Mouse (Mus musculus): ENCODE data around the gene Tgoln1. TPM values are rescaled to one million over a fixed set of nuclear protein-coding genes. Genes with fewer than 3 reads are reported as not detected.

The Tgoln1 gene
- polyA plus RNA-seq, 1 experiment from 2014 or later, result 136 TPM

GRCm38 (mm10) chr6:72647383-72647820 is 30.6 kb upstream of the Tgoln1 start:
- peak; percentile 96 for TF ChIP-seq CTCF (IDR thresholded peaks at IDR 0.05; ENCODE audit: low read depth)
- WGBS, result 52% methylated on average over 10 of the region's 10 CpGs

GRCm38 (mm10) chr6:72645364-72645763 is 28.6 kb upstream of the Tgoln1 start:
- ATAC-seq, result no peak
- Histone ChIP-seq H3K4me1 (replicated peaks; ENCODE audit: control insufficient read depth, insufficient read depth, low read length) (no peaks in the 10 kb centered on the region), H3K4me3 (ENCODE audit: low read depth, low read length) (no peak overlapping the region), H3K36me3 (ENCODE audit: control insufficient read depth, insufficient read depth) (no peaks in the 10 kb centered on the region; the same call in 1 of the 2 replicates), H3K4me2 (replicated peaks; ENCODE audit: low read depth) (no peak overlapping the region), H3K27ac (ENCODE audit: low read depth, low read length) (no peak overlapping the region), H3K27me3 (replicated peaks; ENCODE audit: control insufficient read depth, insufficient read depth, low read length) (no peaks in the 10 kb centered on the region), H3K9me3 (ENCODE audit: control insufficient read depth) (no peaks in the 10 kb centered on the region), H3K9ac (ENCODE audit: low read depth, low read length) (no peak overlapping the region)
- TF ChIP-seq CTCF (IDR thresholded peaks at IDR 0.05; ENCODE audit: low read depth), result no peak
- WGBS, result 90% methylated on average over 7 of the region's 7 CpGs

More at GRCm38 (mm10) chr6:72647383-72647820, 30.6 kb upstream of the Tgoln1 start:
- no peak overlapping the region for H3K4me3 ChIP-seq (ENCODE audit: low read depth, low read length)
- no peak overlapping the region for H3K27ac ChIP-seq (ENCODE audit: low read depth, low read length)
- H3K27me3 ChIP-seq (replicated peaks; ENCODE audit: control insufficient read depth, insufficient read depth, low read length), result no peaks in the 10 kb centered on the region
- no peaks in the 10 kb centered on the region; the same call in 1 of the 2 replicates for H3K36me3 ChIP-seq (ENCODE audit: control insufficient read depth, insufficient read depth)
- no peak overlapping the region for H3K4me2 ChIP-seq (replicated peaks; ENCODE audit: low read depth)
- H3K4me1 ChIP-seq (replicated peaks; ENCODE audit: control insufficient read depth, insufficient read depth, low read length), result no peaks in the 10 kb centered on the region
- no peak; the same call in 1 of the 2 replicates for ATAC-seq
- no peak overlapping the region for H3K9ac ChIP-seq (ENCODE audit: low read depth, low read length)
- H3K9me3 ChIP-seq (ENCODE audit: control insufficient read depth), result no peaks in the 10 kb centered on the region

GRCm38 (mm10) chr6:72644576-72644975 is 27.8 kb upstream of the Tgoln1 start:
- ATAC-seq, result no peak
- no peak overlapping the region for H3K27ac ChIP-seq (ENCODE audit: low read depth, low read length)
- H3K4me2 ChIP-seq (replicated peaks; ENCODE audit: low read depth), result no peak overlapping the region
- WGBS, result 72% methylated on average over 4 of the region's 4 CpGs
- H3K9ac ChIP-seq (ENCODE audit: low read depth, low read length), result no peak overlapping the region
- no peak for TF ChIP-seq CTCF (IDR thresholded peaks at IDR 0.05; ENCODE audit: low read depth)
- H3K27me3 ChIP-seq (replicated peaks; ENCODE audit: control insufficient read depth, insufficient read depth, low read length), result no peaks in the 10 kb centered on the region
- no peaks in the 10 kb centered on the region; the same call in 1 of the 2 replicates for H3K36me3 ChIP-seq (ENCODE audit: control insufficient read depth, insufficient read depth)
- no peaks in the 10 kb centered on the region for H3K9me3 ChIP-seq (ENCODE audit: control insufficient read depth)
- no peaks in the 10 kb centered on the region for H3K4me1 ChIP-seq (replicated peaks; ENCODE audit: control insufficient read depth, insufficient read depth, low read length)
- H3K4me3 ChIP-seq (ENCODE audit: low read depth, low read length), result no peak overlapping the region

- H3K36me3 ChIP-seq (ENCODE audit: control insufficient read depth, insufficient read depth), result no peaks in the 10 kb centered on the region
- ATAC-seq, result peak; percentile 49; the same call in 1 of the 2 replicates
- no peak overlapping the region for H3K4me3 ChIP-seq (ENCODE audit: low read depth, low read length)
- H3K27me3 ChIP-seq (replicated peaks; ENCODE audit: control insufficient read depth, insufficient read depth, low read length), result no peaks in the 10 kb centered on the region
- H3K9ac ChIP-seq (ENCODE audit: low read depth, low read length), result no peak overlapping the region
- WGBS, result 56% methylated on average over 18 of the region's 18 CpGs
- H3K27ac ChIP-seq (ENCODE audit: low read depth, low read length), result no peak overlapping the region
- TF ChIP-seq CTCF (IDR thresholded peaks at IDR 0.05; ENCODE audit: low read depth), result no peak
- H3K4me2 ChIP-seq (replicated peaks; ENCODE audit: low read depth), result no peak overlapping the region
- H3K9me3 ChIP-seq (ENCODE audit: control insufficient read depth), result no peaks in the 10 kb centered on the region
- no peaks in the 10 kb centered on the region for H3K4me1 ChIP-seq (replicated peaks; ENCODE audit: control insufficient read depth, insufficient read depth, low read length)
Measured at GRCm38 (mm10) chr6:72641218-72641954, 24.6 kb upstream of the Tgoln1 start.

- H3K36me3 ChIP-seq (ENCODE audit: control insufficient read depth, insufficient read depth), result peaks cover 3% of the 10 kb centered on the region; the same call in 1 of the 2 replicates
- peak; percentile 68 for TF ChIP-seq CTCF (IDR thresholded peaks at IDR 0.05; ENCODE audit: low read depth)
Measured at GRCm38 (mm10) chr6:72636940-72637339, 20.1 kb upstream of the Tgoln1 start.

GRCm38 (mm10) chr6:72635760-72636431 is 19.1 kb upstream of the Tgoln1 start:
- Histone ChIP-seq H3K36me3 (ENCODE audit: control insufficient read depth, insufficient read depth) (peaks cover 3% of the 10 kb centered on the region; the same call in 1 of the 2 replicates), H3K9ac (ENCODE audit: low read depth, low read length) (no peak overlapping the region), H3K4me3 (ENCODE audit: low read depth, low read length) (no peak overlapping the region), H3K4me1 (replicated peaks; ENCODE audit: control insufficient read depth, insufficient read depth, low read length) (peaks cover 2% of the 10 kb centered on the region; the same call in 1 of the 2 replicates), H3K27me3 (replicated peaks; ENCODE audit: control insufficient read depth, insufficient read depth, low read length) (no peaks in the 10 kb centered on the region), H3K4me2 (replicated peaks; ENCODE audit: low read depth) (peak overlapping the region; percentile 30; the same call in 1 of the 2 replicates), H3K9me3 (ENCODE audit: control insufficient read depth) (no peaks in the 10 kb centered on the region), H3K27ac (ENCODE audit: low read depth, low read length) (no peak overlapping the region)
- peak; percentile 82 for TF ChIP-seq CTCF (IDR thresholded peaks at IDR 0.05; ENCODE audit: low read depth)
- ATAC-seq, result peak; percentile 62
- 34% methylated on average over 12 of the region's 12 CpGs for WGBS

More at GRCm38 (mm10) chr6:72636940-72637339, 20.1 kb upstream of the Tgoln1 start:
- Histone ChIP-seq H3K4me1 (replicated peaks; ENCODE audit: control insufficient read depth, insufficient read depth, low read length) (peaks cover 2% of the 10 kb centered on the region; the same call in 1 of the 2 replicates), H3K4me3 (ENCODE audit: low read depth, low read length) (no peak overlapping the region), H3K9ac (ENCODE audit: low read depth, low read length) (no peak overlapping the region), H3K27ac (ENCODE audit: low read depth, low read length) (no peak overlapping the region), H3K27me3 (replicated peaks; ENCODE audit: control insufficient read depth, insufficient read depth, low read length) (no peaks in the 10 kb centered on the region), H3K4me2 (replicated peaks; ENCODE audit: low read depth) (no peak overlapping the region), H3K9me3 (ENCODE audit: control insufficient read depth) (no peaks in the 10 kb centered on the region)
- ATAC-seq, result no peak
- WGBS, result 79% methylated on average over 3 of the region's 3 CpGs
